Mouse (Mus musculus) heart, adult 9 months (tissue): ENCODE results near the gene Cntn5.
"Not testable (repeated sequence)": the region's sequence is repeated elsewhere in the genome, so short reads cannot be mapped to it uniquely, and the experiment has no call there.

Experiments
- DNase-seq, 2 experiments: peaks; one replicate each; pipeline ENCODE4 v3.0.0; 2022; ENCODE audit warnings: low spot score in 2 of 2

Cntn5 gene

DNA sequence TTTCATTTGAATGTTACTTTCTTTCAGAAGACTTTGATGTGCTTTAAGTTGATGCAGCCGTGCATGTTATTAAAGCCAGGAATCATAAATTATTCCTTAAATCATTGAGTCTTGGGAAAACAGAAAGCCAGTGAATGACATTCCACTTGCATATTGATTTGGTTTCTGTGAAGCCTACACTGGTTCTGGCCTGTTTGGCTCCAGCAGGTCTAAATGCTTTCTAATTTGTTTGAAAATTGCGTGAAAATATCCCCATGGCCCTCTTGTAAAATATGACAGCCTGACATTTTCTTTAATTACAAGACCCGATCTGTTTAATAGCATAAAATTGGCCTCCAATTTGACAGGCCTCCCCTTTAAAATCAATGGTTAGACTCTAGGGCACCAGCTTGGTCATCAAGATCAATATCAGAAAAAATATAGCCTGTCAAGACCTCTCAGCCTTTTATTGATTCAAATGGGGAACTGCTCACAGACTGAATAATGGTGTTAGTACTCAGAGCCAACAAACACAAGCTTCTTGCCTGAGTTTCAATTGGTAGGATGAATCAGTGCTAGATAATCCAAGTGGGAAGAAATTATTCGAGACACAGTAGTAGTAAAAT, 247.3 kb downstream of the Cntn5 start:
- DNase-seq: no peak

DNA sequence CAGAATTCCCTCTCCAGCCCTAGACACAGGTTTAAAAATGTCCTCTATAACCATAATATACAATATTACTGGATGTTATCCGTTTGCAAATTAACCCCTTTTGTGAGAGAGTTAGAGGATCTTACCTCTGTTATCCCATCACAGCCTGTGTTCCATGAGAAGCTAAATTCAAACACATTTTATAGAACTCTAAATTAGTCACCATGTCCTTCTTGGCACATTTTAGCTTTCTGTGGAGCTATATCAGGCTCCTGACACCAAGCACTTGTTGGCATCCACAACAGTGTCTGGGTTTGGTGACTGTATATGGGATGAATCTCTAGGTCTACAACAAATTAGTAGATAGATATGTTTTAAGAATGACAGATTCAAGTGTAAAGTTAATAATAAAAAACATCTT, 253.9 kb downstream of the Cntn5 start:
- DNase-seq: no peak

DNA sequence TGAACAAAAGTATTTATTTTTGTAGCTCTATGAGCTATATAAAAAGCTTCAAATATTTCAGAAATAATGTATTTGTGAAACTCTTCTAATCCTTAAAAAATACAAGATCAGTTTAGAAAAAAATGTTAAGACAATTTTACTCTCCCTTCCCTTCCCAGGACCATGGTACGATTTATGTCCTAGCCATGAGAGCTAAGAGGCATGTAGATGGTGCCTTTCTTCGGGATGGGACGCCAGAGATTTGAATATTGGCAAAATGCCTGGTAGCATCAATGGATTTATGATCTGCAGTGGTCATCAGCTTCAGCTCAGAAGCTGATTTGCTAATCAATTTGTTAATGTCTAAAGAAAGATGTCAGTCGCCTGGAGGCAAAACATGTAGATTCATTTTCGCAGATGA, 258.6 kb downstream of the Cntn5 start:
- DNase-seq: no peak

DNA sequence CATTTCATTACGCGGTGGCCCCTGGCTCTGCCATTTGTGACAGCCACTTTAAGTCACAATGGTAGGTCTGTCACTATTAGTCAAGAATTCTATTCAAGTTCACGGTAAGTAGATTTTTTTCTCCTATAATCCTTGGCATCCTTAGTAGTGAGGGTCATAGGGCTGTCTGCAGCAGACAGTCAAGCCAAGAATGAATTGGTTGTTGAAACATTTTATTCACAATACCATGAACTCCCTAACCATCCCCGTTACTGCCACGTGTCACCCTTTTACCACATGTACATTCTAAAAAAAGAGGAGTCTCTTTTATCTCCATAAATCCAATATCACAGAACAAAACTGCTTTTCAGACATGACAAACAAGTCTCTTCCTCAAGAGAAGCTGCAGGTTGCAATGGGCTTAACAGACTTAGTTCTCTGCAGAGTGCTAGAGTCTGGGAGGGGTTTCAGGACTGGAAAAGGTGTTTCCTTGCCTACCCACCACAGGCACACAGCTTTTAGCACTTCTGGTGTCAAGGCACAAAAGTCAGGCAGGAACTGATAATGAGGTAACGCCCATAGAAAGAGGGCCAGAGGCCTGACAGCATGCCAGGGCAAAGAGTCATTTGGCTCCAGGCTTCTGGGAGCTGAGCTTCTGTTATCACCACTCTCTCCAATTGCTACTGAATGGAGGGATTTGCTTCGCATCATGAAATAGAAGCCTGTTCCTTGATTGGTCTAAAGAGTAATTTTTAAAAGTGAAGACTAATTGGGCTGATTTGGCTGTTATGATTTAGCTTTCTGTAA, 259.3 kb downstream of the Cntn5 start:
- DNase-seq: peak; percentile 8 to 35

DNA sequence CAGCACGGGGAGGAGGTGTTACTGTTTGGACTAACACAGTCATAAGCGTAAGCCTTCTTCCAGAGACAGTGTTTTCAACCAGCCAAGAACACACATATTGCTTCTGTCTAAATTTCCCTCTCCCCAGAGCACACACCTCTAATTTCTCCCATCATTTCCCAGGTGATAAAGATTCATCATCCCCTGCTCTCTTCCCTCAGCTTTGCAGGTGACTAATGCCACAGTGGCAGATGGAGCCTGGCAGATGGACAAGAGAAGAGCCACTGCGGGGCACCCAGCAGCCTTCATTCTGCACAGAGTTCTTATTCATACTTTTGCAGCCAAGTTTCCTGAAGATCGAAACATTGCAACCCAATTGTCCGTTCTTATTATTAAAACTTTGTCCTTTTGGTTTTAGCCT, 286.5 kb downstream of the Cntn5 start:
- DNase-seq: no peak

DNA sequence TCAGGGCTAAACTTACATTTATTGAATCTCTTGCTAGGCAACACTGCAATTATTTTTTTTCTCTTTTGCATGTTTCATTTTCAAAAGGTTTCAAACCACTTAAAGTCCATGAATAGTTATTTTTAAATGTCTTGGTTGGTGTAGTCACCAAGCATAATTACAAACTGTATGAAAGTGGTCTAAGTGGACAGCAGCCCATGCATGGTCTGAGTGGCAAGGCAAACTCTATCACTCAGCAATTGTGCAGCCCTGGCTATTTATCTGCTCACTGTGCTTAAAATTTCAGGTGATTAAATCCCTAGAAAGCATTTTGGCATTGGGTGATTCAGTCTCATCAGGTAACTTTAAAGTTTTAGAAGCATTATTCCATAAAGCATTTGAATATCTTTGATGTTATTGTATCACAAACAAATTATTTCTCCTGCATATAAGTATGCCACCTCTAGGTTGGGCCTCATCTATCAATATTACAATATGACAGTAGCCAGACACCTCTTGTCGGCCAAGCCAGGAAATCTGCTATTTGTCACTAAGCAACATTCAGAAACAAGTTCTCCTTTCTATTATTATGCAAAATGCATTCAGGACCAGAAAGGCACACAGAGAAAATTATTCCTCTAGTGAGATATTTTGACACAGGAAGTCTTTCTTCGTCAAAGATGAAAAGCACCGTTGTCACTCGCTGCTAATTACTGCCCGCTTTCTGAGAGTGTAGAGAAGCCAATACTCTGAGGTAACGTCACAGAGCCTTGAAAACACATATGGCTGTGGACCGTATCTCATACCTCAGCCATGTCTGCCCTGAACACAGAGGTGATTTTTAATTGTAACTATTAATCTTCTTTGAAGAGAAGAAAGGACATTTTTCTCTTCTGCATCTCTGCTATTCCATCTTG, 329.0 kb downstream of the Cntn5 start:
- no peak for DNase-seq

DNA sequence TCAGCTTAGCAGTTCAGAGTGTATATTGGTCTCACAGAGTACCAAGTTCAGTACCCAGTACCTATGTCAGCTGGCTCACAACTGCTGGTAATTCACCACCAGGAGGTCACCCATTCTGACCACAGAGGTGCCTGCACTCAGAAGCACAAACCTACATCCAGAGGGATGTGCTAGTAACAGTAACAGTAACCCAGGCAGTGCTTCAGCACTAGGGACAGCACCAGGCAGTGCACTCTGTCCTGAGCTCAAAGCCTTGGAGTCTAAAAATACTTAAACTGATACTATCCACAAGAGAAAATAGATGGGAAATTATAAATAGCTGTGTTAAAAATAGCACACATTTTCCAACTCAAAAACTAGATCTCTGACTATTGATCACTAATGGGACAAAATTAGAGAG, 334.7 kb downstream of the Cntn5 start:
- DNase-seq: no peak

DNA sequence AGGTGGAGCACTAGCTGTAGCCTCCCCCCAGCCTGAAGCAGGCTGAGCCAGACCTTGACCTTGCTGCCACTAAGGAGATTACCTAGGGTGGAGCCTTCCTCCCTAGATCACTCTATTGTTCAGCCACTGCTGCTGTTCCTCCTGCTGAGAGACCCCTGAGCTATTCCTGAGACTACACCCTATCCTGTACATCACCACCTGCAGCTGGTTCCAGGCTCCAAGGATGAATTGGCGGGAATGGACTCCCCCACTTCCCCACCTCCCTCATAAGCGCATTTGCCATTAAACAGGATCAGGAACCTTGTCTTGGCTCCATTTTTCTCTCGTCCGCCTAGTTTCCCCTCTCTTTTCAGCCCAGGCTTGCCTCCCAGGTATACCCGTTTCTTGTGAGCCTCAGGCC, 363.7 kb downstream of the Cntn5 start:
- not testable (repeated sequence) for DNase-seq

DNA sequence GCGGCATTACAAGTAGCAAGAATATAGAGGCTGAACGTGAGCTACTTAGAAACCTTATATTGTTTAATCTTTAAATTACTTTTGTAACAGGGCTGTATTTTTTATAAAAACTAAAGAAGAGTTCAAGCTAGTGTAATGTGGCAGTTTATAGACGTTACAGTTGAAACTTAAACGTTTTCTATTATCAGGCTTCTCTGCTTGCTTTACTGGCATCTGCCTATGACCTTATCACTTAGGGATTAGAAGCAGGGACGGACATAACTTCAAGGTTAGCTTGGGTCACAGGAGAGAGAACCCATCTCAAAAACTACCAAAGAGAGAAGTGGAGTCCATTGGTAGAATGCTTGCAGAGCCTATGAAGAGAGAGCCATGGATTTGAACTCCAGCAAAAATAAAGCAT, 372.3 kb downstream of the Cntn5 start:
- DNase-seq: no peak

DNA sequence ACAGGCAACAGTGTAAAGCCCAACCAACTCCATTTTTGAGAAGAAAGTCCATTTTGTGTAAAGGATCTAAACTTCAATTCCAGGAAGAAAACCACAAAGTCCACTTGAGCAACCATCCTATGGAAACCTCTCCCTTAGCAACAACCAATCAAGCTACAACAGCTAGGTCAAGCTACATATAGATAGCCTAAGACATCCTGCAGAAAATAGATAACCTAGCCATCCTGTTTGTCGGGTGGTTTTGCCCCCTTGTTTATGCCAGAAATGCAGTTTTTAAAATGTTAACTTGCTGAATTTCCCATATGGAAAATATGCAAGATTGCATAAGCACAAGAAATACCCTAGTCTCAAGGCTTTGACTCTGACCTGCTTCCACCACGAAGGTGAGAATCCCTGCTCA, 373.5 kb downstream of the Cntn5 start:
- DNase-seq: no peak

DNA sequence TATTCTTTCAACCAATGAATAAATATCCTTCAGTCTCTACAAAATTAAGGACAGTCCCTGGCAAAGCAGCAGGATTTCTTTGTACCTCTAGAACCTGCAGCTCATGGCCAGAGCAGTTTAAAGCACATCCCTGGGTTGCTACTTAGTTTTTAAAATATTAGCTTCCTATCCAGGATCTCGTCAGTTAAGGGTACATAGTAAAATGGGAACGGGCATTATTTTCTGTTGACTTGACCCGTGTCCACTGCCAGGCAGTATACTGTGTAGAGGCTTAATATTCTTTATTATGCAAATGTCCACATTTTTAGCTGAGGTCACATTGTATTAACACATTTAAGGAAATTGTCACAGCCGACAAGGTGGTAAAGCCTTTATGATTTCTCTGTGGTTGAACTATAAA, 375.0 kb downstream of the Cntn5 start:
- DNase-seq: no peak

DNA sequence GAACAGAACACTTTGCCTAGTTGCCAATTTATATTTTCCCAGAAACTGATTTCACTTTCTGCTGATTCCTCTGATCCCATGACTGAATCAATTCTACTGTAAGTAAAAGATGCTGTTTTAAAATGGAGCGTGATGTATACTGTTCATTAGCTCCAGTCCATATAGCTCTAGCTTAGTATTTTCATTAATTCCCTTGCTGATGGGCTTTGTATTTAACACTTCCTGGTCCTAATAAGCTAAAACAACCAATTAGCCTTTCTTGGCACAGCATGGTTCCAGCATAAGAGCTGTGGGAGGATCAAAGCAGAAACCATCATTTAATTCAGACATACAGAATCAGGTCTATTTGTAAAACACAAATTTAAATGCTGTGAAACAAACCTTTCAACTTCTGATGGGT, 375.5 kb downstream of the Cntn5 start:
- DNase-seq: no peak

DNA sequence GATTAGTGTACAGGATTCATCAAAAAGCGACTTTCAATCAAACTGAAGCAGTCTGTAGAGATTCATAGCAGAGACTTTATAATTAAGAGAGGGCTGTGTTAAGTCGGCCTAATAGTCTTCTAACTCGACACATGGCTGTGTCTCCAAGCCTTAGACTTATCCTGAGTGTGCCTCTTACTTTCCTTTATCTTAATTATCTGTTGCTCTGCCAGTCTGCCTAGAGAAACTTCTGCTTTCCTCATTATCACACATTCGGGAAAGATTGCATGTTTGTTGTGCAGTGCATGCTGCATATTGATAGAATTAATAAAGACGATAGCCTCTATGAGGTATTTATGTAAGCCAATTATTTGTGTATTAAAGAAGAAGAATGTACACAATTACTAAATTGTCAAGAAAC, 375.9 kb downstream of the Cntn5 start:
- DNase-seq: no peak

DNA sequence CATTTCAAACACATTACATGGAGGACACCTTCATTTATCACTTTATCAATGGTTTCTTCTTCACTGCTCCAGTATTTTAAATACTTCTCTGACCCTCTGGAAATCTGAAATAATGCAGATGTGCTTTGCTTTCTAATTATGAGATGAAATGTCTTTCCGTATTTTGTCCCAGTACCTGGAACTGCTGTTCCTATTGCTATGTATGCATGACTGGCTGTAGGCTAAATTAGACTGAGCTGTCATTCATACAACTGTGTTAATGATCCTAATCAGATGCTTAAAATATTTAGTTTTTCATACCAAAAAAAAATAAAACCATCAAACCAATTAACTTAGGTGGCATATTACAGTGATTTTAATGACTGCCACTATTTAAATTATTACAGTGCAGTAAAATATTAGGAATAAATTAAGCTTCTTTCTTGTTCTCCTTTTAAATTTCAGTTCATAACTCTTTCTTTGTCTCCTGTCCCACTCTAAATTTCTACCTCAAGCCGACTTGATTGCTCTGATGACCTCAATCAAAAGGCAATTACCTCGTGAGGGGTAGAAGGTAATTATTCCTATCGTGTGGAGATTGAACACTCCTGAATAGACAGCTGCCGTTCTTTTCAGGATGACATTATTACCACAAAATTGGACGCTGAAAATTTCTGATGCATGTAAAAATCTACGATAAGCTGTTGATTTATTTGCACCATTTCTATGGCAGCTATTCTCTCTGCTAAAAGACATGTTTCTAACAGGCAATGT, 378.5 kb downstream of the Cntn5 start:
- no peak for DNase-seq

DNA sequence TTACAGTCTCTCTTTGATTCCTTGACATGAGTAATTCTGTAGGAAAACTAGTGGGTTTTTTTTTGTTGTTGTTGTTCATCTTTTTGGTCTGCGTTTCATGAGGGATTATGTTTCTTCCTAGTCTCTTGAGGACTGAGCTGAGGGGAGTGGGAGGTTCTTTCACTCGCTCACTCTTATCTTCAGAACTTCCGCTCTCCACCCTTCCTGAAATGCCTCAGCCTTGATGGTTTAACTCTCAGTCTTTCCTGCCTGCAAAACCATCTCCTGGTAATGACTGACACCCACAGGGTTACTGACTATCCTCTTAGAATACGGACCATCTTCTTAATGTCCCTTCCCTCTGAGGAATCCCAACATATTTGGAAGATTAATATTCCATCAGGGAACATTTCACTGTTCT, 382.0 kb downstream of the Cntn5 start:
- no peak for DNase-seq

DNA sequence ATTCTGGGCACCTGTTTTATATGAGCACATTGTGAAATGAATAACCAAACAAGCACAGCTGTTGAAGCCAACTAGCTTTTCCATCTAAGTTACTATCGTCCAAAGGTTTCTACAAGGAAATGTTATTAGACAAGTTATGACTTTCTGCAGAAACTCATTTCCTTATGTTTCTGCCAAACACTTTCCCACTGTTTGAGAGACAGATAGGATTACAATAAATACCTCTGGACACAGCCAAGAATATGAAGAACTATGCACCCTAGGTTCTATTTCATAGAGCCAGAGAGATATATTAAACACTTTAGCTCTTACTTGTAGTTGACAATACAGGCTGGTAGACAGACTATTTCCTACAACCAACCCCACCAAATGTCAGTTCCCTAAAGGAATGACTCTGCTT, 383.5 kb downstream of the Cntn5 start:
- no peak for DNase-seq

DNA sequence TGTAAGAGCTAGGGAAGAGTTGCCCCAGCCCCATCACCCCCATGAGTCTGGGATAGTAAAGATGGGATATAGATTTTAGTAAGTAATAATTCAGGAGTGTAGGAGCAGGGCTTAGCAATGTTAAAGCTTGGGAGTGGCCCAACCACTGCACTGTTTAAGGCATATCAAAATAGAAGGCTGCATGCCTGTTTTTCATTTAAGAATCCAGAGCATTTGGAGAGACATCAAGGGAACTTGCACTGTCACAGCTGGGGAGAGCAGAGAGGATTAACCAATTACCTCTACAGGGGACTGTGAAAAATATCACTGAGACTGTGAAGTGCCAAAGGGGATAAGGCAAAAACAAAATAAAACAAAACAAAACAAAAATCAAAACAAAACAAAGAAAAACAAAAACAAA, 412.3 kb downstream of the Cntn5 start:
- DNase-seq: no peak

DNA sequence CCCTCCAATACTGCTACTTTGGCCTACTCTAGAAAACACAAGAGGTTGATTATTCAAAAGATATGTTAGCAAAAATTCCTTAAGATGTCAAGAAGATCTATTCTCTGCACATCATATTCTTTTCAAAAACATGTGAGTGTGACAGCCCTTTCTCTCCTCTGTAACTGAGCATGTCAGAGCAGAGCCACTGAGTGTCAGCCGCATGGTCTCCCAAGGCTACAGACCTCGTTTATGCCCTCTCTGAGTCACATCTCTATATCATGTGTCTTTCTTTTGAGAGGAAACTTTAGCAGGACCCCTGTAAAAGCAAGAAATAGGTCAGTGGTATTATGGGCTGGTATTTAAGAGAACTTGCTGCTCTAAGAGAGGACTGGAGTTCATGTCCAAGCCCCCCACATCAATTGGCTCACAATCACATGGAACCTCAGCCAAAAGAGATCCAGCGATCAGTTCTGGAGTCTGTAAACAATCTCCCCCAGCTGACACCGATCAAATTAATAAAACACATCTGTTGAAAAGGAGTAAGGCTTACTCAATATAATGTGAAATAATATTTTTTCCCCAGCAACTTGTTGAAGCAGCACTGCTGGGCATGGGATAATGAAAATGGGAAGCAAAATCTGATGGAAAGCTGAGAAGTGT, 433.0 kb downstream of the Cntn5 start:
- DNase-seq: peak in 1 of 2 experiments; percentile 1

DNA sequence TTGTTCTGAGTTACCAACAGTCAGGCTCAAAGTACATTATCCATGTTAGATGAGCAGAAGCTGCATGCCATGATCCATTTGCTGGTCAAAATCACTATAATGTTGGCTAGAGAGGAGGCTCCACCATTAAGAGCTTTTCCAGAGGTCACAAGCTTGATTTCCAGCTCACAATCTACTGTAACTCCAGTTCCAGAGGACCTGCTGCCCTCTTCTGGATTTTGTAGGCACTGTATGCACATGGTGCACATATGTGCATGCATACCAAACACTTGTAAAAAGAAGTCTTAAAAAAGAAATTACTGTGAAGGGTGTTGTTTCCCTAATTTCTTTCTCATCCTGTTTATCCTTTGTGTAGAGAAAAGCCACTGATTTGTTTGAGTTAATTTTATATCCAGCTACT, 439.8 kb downstream of the Cntn5 start:
- DNase-seq: no peak

DNA sequence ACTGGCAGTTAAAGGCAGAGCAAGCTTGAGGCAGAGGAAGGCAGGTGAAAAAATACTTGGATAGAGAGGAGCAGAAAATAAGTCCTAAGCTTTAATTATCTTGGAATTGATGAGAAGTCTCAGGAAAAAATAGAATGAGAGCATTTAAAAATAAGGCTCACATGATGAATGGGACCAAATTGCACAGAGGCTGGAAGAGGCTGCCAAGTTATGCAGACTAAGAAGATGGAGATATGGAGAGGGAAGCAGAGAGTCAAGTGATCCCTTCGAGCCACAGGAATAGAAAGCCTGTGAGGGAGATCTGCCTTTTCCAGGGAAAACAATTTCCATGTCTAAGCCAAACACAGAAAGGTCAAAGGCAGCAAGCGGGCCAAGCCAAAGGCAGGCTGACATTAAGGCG, 446.7 kb downstream of the Cntn5 start:
- DNase-seq: no peak

DNA sequence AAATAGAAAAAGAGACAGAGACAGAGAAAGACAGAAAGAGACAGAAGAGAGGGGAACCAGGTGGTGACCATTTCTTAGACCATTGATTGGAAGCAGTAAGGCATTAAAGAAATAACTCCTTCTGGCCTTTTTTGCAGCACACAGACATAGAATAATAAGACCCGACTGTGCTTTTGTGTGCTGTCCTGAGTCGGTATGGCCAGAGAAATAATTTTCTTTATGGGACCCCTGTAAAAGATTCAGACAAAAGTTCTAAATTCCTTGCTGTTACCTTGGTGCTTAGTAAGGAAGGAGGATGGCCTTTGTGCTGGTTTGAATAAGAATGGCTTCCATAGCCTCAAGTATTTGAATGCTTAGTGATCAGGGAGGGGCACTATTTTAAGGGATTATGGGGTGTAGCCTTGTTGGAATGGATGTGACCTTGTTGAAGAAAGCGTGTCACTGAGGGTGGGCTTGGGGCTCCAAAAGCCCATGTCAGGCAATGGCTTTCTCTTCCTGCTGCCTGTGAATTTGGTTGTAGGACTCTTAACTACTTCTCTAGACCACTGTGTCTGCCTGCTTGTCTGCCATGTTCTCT, 455.5 kb downstream of the Cntn5 start:
- no peak for DNase-seq
